Mouse (Mus musculus) embryonic fibroblast, embryonic 13.5 days (primary cell): ENCODE data around the gene Azi2. TPM values are rescaled to one million over a fixed set of nuclear protein-coding genes. Genes with fewer than 3 reads are reported as not detected.

Experiments used
- H3K27ac ChIP-seq: 2 replicates; pipeline ENCODE4 v1.5.1; 2012; ENCODE audit warnings: low read length, control low read depth, inconsistent platforms; ENCODE audit not compliant: insufficient read depth
- H3K4me1 ChIP-seq: 2 replicates; pipeline ENCODE4 v1.6.1; 2011; ENCODE audit warnings: low read length; ENCODE audit not compliant: control insufficient read depth, insufficient read depth
- H3K4me3 ChIP-seq: 2 replicates; pipeline ENCODE4 v1.5.1; 2011; ENCODE audit warnings: mild to moderate bottlenecking, control low read depth, low read length; ENCODE audit not compliant: insufficient read depth
- CTCF ChIP-seq: IDR thresholded peaks from 2 replicates; pipeline ENCODE4 v1.5.1; 2011; ENCODE audit warnings: mild to moderate bottlenecking, control low read depth, low read length, moderate library complexity, borderline replicate concordance; ENCODE audit not compliant: insufficient read depth
- POLR2A ChIP-seq: IDR thresholded peaks from 2 replicates; pipeline ENCODE4 v1.6.1; 2011; ENCODE audit warnings: low read depth, mild to moderate bottlenecking, control low read depth, low read length, moderate library complexity
- polyA plus RNA-seq: library from polyadenylated mRNA; stranded (reverse); fragments of >200 nt; gene quantifications from 2 replicates; pipeline ENCODE4 v1.2.4, GENCODE M21; 2011; ENCODE audit warnings: low read depth; ENCODE audit not compliant: missing spikeins, insufficient read length

Azi2 gene
- polyA plus RNA-seq, 1 experiment: 87.9 TPM

DNA sequence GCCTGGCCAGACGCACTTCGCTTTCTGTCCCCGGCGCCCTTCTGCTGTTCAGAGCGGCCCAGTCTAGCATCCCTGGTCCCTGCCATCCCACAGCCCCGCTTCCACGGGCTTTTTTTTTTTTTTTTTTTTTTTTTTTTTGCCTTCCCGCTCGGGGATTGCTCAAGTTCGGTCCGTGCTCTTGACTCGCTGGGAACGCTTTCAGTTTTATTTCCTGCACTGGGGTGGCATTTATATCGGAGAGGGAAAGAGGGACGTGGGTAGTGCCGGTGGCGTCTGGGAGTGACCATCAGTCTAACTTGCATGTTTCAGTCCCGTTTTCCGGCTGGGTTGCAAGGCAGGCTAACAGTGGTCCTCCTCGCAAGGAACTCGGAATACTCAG is 712 bp downstream of the Azi2 start:
- no peak for TF ChIP-seq CTCF
- no peak for TF ChIP-seq POLR2A
- peaks cover 3% of the 10 kb centered on the region; the same call in 1 of the 2 replicates for H3K4me1 ChIP-seq
- H3K27ac ChIP-seq: peak overlapping the region; percentile 29; the same call in 1 of the 2 replicates
- H3K4me3 ChIP-seq: peak overlapping the region; percentile 95

DNA sequence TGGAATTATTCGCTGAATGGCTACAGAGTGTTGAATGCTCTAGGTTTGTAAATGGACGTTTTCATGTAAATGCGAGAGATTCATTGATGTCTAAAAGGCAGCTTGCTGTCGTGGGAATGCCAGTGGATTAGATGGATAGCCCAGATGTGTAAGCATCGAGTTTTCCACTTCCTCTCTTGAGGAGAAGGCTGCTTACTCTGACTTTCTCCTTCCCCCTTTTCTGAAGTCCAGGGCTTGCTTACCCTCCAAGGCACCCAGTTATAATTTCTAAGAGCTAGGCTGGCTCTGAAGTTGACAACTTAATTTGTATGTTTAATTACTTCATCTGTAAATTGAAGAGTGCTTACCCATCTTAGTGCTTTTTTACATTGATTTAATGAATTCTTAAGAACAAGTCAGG is 1.3 kb downstream of the Azi2 start:
- Histone ChIP-seq H3K4me3 (peak overlapping the region; percentile 95), H3K4me1 (peaks cover 3% of the 10 kb centered on the region; the same call in 1 of the 2 replicates), H3K27ac (no peak overlapping the region)
- no peak for TF ChIP-seq POLR2A
- TF ChIP-seq CTCF: no peak

DNA sequence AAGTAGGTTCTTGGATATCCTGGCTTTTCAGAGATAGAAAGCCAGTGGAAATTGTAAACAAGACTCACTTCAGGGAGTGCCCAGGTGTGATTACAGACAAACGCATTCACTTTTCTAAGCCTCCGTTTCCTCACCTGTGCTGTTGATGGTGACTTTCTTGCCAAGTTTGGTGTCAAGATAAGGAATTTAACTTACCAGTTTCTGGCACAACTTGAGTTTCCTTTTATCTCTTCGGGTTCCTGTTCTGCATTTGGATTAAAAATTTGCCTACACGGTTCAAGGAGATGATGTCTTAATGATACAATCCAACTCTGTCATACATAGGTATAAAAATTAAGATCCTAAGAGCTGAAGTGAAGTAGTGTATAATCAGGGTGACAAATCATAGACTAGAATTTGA is 2.4 kb downstream of the Azi2 start:
- H3K27ac ChIP-seq: no peak overlapping the region
- H3K4me3 ChIP-seq: no peak overlapping the region
- peaks cover 3% of the 10 kb centered on the region; the same call in 1 of the 2 replicates for H3K4me1 ChIP-seq
- TF ChIP-seq POLR2A: no peak

DNA sequence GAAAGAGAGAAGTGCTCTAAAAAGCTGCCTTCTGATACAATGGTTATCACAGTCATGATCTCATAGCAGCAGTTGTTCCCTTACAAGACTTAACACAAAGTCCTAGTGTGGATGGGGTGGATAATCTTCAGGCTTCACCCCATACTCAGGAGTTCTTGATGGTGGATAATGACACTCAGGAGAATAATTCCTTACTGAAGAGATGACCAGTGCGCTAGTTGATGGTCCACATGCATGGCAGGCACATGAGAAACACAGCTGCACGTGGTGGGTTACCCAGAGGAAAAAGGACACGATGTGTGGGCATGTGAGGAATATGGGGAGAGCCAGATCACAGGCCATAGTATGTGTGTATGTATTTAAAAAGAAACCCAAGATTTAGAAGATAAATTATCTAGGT is 3.3 kb downstream of the Azi2 start:
- Histone ChIP-seq H3K4me3 (no peak overlapping the region), H3K4me1 (peaks cover 3% of the 10 kb centered on the region; the same call in 1 of the 2 replicates)
- no peak for TF ChIP-seq POLR2A
- no peak for TF ChIP-seq CTCF

DNA sequence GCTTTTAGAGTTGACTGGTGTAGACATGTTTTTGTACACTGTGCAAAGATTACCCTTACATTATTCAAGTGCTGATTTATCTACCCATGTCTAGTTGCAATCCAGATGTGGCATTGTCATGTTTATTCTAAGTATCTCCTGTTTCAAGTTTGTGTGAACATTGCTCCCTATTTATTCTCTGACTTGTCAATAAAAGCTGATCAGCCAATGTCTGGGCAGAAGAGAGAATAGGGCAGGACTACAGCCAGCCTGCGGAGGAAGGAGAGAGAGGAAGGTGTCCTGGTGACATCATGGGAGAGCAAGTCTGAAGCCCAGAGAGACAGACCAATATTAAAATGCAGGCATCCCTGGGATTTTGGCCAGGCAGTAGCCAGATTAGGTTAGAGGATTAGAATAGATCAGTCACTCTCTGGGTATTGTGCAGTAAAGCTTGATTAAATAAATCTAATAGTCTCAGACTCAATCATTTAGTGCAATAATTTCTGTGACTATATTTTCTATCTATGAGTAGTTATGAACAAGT is 4.8 kb downstream of the Azi2 start:
- TF ChIP-seq POLR2A: no peak
- TF ChIP-seq CTCF: no peak
- H3K27ac ChIP-seq: no peak overlapping the region

More for the DNA sequence above, 3.3 kb downstream of the Azi2 start:
- H3K27ac ChIP-seq: no peak overlapping the region

DNA sequence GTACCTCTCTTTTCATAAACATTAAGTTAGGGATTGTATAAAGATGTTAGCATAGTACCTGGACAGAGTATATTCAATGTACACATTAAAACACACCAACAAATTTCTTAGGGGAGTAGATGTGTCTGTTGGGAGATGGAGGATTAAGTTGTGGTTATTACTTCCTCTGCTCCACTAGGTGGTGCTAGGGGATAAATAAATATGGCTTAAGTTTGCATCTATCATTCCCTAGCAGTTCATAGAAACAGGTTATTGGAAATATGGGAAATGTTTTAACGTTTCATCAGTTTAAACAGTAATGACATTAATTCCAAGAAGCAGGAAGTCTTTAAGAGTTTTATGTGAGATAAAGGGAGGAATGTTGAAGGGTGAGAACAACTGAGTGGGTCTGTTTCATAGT is 13.0 kb downstream of the Azi2 start:
- H3K4me1 ChIP-seq: 0 out of 2 replicates have a peak, but pooled peaks cover 3% of the 10 kb centered on the region
- TF ChIP-seq POLR2A (no peak), CTCF (no peak)
- no peak overlapping the region for H3K27ac ChIP-seq
- no peak overlapping the region for H3K4me3 ChIP-seq

More for the DNA sequence above, 4.8 kb downstream of the Azi2 start:
- peaks cover 3% of the 10 kb centered on the region; the same call in 1 of the 2 replicates for H3K4me1 ChIP-seq
- H3K4me3 ChIP-seq: no peak overlapping the region

DNA sequence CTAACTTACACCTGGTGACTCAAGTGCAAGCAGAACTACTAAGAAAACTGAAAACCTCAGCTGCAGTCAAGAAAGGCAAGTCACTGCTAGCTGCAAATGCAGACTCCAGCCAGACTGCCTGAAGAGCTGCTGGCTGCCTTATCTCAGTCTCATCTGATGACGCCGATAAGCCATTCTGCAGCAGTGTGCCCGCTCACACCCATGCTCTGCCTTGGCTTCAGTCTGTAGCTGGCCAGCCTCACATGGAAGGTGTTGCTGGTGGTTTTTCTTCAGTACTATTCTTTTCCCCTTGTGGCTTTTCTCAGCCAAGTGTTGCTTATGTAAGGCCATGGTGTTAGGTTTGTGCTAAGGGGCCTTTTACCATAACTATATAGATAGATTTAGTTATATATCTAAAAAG is 18.8 kb downstream of the Azi2 start:
- TF ChIP-seq CTCF (no peak), POLR2A (no peak)
- 0 out of 2 replicates have a peak, but pooled peaks cover 3% of the 10 kb centered on the region for H3K4me1 ChIP-seq
- no peak overlapping the region for H3K4me3 ChIP-seq
- H3K27ac ChIP-seq: peak overlapping the region; percentile 22; the same call in 1 of the 2 replicates

DNA sequence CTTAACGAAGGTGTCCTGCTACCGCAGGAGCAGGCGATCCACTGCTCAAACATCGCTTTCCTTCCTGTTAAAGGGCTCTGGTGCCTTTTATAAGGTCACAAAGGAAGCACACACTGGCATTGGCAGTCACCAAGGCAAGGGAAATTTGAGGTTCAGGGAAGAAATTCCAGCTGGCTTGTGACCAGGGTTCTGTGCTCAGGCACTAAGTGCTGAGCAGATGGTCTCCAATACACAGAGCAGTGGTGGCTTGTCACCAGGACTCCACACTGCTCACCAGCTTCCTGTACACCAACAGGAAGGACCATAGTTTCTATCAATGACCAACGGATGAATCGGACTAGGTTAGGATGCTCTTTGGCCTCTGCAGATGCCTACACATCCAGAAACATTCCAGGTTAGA is 30.1 kb downstream of the Azi2 start:
- TF ChIP-seq CTCF: no peak
- no peak for TF ChIP-seq POLR2A

DNA sequence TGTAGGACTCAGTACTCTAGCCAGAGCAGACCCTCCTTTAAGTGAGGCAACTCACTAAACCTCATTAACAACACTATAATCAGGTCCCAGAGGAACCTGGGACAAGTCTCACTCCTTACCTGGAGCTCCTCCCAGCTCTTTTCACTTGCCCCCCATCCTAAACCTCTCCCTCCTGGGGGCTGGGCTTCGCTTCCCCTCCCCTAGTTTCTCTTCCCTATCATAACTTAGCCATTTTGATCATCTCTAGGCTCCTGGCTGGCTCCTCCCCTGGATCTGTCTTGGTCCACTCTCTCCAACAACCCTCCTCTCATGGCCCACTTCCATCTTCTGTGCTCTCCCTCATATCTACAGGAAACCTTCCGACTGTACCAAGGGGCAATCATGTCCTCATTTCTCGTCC is 31.0 kb downstream of the Azi2 start:
- no peaks in the 10 kb centered on the region for H3K4me1 ChIP-seq
- H3K27ac ChIP-seq: no peak overlapping the region
- H3K4me3 ChIP-seq: no peak overlapping the region
- no peak for TF ChIP-seq POLR2A
- TF ChIP-seq CTCF: no peak

More for the DNA sequence above, 30.1 kb downstream of the Azi2 start:
- Histone ChIP-seq H3K4me1 (no peaks in the 10 kb centered on the region), H3K27ac (no peak overlapping the region), H3K4me3 (no peak overlapping the region)

DNA sequence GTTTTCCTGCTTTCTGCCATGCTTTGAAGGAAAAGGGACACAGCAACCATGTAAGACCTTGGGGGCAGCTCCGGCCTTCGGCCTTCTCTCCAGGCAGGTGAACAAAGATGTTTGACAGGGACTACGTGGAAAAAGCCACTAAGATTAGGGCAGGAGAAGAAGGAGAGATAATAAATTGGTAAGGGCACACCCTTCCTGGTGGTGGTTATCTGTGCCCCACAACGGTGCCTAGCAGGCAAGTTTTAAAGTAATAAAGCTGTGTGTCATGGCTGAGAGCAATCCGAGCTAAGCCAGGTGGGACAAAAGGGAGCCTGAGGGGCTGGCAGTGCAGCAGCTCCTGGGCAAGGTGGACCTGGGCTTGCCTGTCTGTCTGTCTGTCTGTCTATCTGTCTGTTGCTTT is 31.8 kb downstream of the Azi2 start:
- Histone ChIP-seq H3K4me3 (no peak overlapping the region), H3K4me1 (no peaks in the 10 kb centered on the region), H3K27ac (no peak overlapping the region)
- TF ChIP-seq CTCF: no peak
- no peak for TF ChIP-seq POLR2A
